Mouse (Mus musculus) monocyte, adult 5-6 weeks (primary cell): Measurements from ENCODE around the gene Plekha3. TPM values are rescaled to one million over a fixed set of nuclear protein-coding genes. Genes with fewer than 3 reads are reported as not detected.

Source experiments
- ATAC-seq: fragments of 153-309, 156-312 bp; replicated peaks from 2 replicates; pipeline ENCODE4 v1.8.0; 2017; ENCODE audit warnings: mild to moderate bottlenecking; ENCODE audit not compliant: low TSS enrichment, insufficient number of reproducible peaks, severe bottlenecking, poor library complexity, low FRiP score
- total RNA-seq: library from RNA; stranded (forward); fragments of 200-1000, 200-491, 200-594 nt; gene quantifications from 3 replicates; pipeline ENCODE4 v1.2.3, GENCODE M21; 2017

Plekha3 gene
- 16.1 to 36.4 TPM (median 22.6 TPM) in 3 replicates for total RNA-seq

DNA sequence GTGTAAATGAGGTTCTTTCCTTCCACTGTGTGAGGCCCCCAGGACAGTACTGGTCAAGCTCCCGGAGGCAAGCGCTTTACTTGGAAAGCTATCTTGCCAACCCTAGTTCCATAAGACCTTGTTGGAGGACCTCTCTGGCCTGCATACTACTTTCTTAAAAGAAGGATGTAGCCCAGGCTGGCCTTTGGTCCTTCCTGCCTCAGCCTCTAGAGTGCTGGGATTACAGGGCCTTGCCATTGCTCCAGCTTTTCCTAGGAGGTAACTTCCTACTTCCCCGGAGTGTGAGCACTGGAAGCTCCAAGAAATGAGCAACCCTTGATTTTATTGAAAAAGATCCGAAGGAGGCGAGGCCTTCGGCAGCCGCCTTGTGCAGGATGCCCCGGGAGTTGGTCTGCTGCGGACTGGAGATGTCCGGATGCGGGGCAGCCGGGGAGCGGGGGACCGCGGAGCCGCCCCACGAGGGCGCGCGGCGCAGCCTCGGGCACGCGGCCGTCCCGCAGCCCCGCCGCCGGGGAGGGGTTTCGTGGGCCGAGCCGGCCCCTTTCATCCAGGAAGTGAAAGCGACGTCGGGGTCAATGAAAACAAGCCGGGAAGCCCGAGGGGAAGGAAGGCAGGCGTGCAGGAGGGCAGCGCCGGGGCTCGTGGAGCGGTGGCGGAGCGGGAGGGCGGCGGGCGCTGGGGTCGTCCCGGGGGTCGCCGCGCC, at the start of gene Plekha3:
Plekha3 (plus strand) TSS at position 557 of the 703 bp plus-strand sequence.
- ATAC-seq: peak; percentile 59

DNA sequence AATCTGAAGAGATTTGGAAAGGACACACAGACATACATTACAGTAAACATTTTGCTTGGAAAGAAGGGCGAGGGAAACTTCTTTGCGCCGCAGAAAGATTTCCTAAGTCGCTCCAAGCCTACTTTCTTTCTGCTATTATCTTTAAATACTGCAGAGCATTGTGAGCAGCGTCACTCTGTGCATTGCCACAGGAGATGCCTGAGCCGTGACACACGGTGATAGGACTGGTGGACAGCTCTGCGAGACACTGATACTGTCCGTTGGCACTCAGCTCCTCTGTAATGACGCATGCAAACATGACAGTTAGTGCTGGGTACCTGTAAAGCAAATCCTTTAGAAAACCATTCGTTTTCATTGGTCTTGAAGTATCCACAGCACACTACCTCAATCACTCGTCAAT, 44.8 kb upstream of the Plekha3 start:
- ATAC-seq: no peak

DNA sequence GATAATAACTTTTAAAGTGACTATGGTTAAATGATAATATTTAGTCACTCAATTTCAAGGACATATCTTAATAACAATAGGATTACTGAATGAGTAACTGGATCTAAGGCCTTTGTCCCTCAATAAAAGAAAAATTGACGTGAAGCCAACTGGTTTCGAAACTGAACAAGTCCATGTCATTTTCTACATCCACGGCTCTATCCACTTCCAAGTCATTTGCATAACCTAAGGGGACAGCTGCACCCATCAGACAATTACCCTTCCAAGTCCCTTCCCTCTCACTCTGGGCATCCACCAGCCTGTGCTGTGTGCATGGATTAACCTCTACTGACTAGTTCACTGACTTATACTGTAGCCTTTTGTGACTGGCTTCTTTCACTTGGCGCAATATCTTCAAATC, 43.5 kb upstream of the Plekha3 start:
- ATAC-seq: no peak

DNA sequence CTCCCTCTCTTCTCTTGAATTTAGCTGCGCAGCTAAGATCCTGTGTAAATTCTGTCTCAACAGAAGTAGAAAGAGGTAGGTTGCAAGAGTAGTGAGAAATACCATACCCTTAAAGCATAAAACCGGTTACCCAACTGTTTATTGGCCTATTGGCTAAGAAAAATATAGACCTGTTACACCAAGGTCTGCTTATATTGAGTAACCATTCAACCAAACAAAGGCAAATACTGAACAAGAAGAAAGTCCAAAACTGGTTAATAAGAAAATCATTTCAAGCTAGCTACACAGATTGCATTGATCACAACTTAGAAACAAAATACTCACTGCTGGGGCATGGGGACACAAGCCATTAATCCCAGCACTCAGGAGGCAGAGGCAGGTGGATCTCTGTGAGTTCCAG, 35.4 kb upstream of the Plekha3 start:
- ATAC-seq: no peak

DNA sequence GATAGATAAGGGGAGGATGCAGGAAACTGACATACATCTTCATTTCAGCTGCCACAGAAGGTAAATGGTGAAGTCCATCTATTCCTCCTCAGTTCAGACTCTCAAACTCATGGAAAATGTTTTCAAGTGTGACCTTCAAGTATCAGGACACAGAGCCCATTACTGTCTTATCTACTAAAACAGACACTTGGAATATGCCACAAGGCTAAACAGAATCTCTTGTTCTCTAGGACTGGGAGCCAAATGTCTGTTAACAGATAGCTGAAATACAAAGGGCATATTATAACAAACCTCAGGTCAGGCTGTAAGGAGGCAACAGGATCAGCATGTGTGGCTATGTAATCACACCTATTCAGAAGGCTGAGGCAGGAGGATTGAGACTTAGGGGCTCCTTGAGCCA, 31.3 kb upstream of the Plekha3 start:
- ATAC-seq: no peak

DNA sequence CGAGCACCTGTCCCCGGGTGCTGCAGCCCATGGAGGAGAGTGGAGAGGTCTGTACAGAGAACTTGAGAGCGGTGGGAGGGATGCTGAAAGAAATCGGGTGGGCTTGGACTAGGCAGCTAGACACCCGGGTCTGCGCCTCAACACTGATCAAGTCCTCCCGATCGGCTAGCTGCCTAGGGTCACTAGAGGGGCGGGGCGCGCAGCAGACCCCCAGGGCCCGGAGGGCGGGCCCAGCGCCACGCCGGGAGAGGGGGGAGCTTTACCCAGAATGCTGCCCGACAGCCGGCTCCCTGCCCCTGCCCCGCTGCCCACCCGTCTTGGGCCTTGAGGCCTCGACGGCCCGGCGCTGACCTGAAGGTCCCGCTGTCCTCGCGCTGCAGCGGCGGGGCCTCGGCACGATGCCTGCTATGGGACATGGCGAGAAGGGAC, 27.6 kb upstream of the Plekha3 start:
- ATAC-seq: no peak

DNA sequence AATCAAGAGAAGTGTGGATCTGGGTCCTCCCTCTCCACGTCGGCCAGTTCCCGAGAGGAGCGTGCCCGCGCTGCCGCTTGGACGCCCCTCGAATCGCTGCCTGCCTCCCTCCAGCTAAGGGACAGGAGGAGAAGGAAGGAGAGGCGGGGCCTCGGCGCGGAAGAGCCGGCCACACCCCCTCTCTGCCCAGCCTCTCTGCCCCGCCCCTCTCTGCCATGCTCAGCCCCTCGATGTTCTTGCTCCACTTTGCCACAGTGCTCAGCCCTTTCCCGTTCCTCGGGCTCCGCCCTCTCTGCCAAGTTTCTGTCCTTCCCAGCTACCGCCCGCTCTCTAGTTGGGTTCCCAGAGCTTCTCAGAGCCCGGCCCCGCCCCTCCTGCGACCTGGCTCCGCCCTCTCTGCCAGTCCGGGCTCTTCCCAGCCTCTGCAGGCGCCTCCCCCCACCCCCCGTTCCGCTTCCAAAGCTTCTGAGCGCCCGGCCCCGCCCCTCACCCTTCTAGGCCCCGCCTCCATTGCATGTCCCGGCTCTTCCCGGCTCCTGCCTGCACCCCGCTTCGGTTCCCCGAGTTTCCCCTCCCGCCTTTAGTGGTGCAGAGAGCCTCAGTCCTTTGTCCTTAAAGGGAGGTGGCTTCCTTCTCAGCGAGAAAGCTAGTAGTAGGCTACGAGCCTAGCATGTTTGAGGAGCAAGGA, 27.1 kb upstream of the Plekha3 start, which contains the start of the genes Prkra and Pjvk:
Prkra (minus strand) TSS at position 133 of the 688 bp plus-strand sequence.
Pjvk (plus strand) TSS at position 594 of the 688 bp plus-strand sequence.
- ATAC-seq: peak; percentile 97

DNA sequence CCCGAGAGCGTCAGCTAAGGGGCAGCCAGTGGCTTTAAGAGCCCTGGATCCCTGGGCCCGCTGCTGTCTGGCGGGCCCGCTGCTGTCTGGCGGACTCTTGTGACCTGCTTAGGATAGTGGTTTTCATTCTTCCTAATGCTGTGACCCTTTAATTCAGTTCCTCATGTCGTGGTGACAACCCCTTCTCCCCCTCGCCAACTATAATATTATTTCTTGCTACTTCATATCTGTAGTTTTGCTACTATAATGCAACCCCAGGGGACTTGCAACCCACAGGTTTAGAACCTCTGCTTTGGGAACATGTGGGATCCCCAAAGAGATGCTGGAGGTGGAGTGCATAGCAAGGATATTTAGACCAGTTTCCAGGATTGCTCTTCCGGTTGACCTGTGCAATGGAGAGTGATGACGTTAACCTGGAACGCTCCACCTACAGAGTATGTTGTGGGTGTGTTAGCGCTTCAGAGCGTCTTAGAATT, 26.4 kb upstream of the Plekha3 start:
- no peak for ATAC-seq

DNA sequence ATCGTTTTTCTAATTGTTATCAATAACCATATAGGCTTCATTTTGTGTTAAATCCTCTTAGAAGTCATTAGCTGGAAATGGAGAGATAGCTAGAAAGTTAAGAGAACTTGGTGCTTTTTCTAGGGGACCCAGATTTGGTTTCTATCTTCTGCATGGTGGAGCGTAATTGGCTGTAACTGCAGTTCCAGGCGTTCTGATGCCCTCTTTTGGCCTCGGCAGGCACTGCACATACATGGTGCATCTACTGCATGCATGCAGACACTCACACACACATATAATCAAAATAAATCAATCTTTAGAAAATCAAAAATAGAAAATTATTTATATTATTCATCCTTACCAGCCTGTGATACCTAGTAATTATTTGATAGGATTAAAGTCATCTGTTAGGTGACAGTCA, 22.0 kb upstream of the Plekha3 start:
- no peak for ATAC-seq

DNA sequence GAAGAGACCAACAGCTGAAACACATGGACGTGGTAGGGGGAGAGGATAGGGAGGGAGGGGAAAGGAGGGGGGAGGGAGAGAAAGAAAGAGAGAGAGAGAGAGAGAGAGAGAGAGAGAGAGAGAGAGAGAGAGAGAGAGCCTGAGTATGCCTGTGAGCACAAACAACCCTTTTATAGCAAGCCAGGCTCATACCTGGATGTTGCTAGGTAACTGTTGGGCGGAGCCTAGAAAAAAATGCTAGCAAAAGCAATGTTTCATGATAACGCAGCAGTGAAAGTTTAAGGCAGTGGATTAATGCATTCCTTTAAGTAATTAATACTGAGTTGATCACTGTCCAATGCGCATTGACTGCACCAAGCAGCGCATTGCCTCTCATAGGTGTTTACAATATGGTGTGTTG, 20.4 kb upstream of the Plekha3 start:
- ATAC-seq: no peak

DNA sequence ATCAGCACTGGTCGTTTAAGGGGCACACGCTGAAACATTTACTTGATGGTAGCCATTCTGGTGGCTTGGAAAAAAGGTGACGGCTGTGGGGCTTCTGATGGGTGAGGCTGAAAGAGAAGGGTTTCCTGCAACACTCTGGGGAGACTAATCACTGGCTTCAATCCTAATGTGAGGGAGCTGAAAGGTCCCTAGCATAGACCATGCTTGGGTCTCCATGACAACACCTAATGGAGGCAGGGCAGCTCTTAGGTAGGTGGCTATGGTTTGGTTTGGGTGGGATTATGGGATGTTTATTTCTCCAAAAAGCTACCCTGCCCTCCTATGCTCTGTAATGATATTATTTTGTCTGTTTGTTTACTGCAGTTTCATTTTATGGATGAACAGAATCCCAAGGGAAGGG, 19.6 kb upstream of the Plekha3 start:
- ATAC-seq: no peak

DNA sequence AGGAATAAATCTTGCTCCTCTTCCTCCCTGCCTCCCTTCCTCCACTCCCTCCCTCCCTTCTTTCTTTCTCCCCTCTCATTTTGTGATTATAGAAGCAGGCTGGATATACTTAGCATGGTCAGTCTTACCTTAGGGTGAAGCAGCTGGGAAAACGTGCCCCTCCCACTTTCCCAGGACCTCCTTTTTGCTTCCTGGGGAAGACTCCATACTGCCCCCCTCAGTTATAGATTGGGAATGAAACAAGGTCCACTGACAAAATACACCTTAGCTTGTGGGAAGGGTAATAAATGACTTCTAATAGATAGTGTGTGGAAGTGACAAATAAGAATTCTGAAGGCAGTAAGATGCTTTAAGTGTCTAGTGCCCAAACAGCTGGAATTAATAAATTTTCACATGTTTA, 19.1 kb upstream of the Plekha3 start:
- no peak for ATAC-seq

DNA sequence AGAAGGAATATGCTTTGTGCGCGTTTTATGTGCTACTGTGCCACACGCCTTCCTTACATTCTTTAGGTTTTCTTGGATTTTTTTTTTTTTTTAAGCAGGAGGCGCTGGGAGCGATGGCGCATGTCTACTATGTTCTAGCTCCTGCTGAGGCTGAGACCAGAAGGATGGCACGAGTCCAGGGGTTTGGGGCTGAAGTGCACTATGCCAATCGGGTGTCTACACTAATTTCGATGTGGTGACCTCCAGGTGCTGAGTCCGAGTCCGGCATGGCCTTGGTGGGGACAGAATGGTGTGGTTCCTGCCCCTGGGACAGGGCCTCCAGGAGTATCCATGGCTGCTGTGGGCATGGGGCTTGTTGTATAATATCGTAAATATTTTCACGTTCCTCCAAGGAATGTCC, 16.5 kb upstream of the Plekha3 start:
- ATAC-seq: no peak

DNA sequence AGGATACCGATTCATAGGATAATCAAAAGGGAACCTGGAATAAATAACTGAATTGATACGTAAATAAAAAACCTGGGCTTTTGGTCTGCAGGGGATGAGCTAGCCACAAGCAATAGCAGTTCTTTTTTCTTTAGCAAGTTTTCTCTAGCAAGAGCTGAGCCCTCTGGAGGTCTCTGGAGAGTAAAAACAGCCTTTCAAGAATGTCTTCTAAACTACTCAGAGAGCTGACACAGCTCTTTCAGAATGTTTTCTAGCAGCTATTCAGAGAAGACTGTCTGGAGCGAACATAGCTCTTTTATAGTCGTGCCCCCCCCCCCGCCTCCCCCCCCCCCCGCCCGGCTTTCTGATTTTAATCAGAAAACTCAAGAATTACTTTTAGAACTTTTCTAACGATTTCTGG, 15.7 kb upstream of the Plekha3 start:
- ATAC-seq: no peak

DNA sequence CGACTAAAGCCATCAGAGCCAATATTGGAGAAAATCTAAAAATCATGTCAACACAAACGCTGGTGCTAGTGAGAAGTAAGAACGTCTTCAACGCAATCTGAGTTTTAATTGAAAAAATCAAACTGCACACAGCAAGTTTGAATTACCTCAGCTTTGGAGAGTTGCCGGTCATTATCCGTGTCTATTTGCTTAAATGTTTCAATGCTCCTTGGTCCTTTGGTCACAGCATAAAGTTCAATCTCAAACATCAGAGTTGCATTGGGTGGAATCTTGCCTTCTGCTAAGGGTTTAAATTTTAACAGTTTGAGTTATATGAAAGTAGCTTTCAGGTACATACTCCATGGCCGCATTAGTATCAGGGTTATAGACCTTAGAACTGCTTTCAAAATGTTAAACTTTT, 9.6 kb upstream of the Plekha3 start:
- no peak for ATAC-seq

DNA sequence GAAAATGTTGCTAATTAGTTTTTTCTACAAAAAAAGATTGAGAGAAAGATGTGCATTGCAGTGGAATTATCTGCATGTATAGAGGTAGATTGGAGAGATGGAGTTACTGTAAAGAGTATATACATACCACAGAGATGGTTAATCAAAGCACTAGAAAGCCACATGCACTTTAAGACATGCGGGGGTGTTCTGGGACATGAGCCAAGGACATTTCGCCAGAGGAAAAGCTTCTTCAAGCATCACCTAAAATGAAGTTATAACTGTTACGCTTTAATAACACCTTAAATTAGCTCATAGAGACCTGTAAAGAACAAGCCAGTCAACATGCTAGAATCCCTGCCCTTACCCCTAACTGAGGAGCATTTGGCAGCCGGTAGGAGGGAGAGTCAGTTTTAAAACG, 7.9 kb upstream of the Plekha3 start:
- ATAC-seq: no peak

DNA sequence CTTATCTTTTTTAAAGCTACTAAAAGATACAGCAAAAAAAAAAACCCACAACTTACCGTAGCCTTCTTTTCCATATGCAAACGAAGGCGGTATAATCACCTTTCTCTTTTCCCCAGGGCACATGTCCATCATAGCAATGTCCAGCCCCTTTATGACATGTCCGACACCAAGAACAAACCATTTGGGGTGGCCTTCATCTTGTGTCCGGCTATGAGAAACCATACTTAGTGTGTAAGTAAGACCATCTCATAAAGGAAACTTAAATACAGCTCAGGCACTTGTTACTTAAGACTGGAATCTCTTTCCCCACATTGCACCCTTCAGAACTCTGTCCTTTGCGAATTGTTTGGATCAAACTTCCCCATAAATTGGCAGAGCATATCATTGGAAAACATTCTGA, 3.4 kb upstream of the Plekha3 start:
- no peak for ATAC-seq

DNA sequence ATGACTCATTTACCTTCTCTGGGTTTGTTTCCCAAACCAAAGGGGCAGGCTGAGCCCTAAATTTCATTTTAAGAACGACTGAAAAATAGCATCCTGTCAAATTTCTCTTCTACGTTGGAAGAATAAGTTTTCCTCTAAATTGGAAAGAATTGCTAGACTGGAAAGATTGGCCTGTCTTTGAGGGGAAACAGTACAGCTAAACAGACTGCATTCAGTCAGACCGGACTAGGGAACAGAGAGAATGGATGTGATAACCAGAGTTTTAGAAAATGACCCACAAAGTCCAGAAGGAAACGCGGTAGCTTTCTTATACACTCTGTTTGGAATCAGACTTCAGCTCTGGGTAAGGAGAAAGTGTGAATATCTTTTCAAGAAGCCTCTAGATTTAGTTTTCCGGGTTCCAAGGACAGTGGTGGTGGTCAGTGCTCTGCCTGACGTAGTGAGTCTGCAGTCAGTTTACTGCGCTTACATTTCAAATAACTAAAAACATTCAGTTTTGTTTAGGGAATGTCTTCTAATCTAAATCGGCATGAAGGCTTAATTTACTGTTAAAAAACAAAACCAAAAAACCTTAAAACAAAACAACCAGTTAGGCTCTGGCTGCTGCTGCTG, 2.8 kb upstream of the Plekha3 start:
- ATAC-seq: no peak

DNA sequence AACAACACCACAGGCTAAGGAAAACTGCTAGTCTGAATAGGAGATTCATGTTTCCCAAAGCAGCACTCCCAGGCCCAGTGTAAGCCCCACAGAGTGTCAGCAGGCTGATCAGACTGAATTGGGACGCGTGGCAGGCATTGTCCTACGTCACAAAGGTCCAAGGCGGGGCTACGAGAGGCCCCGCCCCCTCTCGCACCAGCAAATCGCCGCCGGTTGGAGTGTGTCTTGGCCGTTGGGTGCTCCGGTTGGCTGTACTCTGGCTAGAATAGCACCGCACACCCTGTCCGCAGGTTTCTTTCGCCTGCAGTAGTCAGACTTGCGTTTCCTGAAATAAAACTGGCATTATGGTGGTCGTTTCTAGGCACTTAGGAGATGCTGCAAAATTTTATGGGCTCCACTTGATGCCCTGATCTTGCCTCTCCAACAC, 2.1 kb upstream of the Plekha3 start, which contains the start of gene Fkbp7:
Fkbp7 (minus strand) TSS at position 151 of the 427 bp plus-strand sequence.
- peak; percentile 81 for ATAC-seq
